Mouse (Mus musculus) spleen, adult 2 months (tissue): Measurements from ENCODE around the gene Lyst.

Source experiments
- CTCF ChIP-seq: fragments of 200-500 bp; IDR thresholded peaks from 2 replicates; pipeline ENCODE4 v1.5.1; 2011; ENCODE audit warnings: mild to moderate bottlenecking, inconsistent platforms; ENCODE audit not compliant: insufficient read depth, insufficient read length, insufficient replicate concordance; ENCODE audit errors: extremely low read depth
- POLR2A ChIP-seq: fragments of 200-500 bp; IDR thresholded peaks from 2 replicates; pipeline ENCODE4 v1.6.1; 2011; ENCODE audit warnings: low read depth, low read length, inconsistent platforms

GRCm38 (mm10) chr13:13587653-13588184 is 2.5 kb upstream of the Lyst start:
- TF ChIP-seq CTCF (no peak), POLR2A (no peak)
